Mouse (Mus musculus): ENCODE data around the gene Arl1. TPM values are rescaled to one million over a fixed set of nuclear protein-coding genes. Genes with fewer than 3 reads are reported as not detected.
"Not testable (repeated sequence)": the region's sequence is repeated elsewhere in the genome, so short reads cannot be mapped to it uniquely, and the experiment has no call there.

The Arl1 gene
- polyA plus RNA-seq, 1 experiment from 2014 or later: 144 TPM

- H3K36me3 ChIP-seq: peaks cover 65% of the 10 kb centered on the region
- ATAC-seq (ENCODE audit: low FRiP score): no peak
- H3K9me3 ChIP-seq (replicated peaks): no peaks in the 10 kb centered on the region
- 97% methylated on average over 7 of the region's 7 CpGs for WGBS
- H3K4me3 ChIP-seq: no peak overlapping the region
- H3K4me2 ChIP-seq (replicated peaks): no peak overlapping the region
- no peaks in the 10 kb centered on the region for H3K27me3 ChIP-seq
- H3K27ac ChIP-seq: no peak overlapping the region
- no peak overlapping the region for H3K9ac ChIP-seq
- no peaks in the 10 kb centered on the region for H3K4me1 ChIP-seq
Observed at GRCm38 (mm10) chr10:88769676-88770075, 39.0 kb downstream of the Arl1 start.

- H3K9ac ChIP-seq; H3K9me3 ChIP-seq (replicated peaks); H3K4me3 ChIP-seq; ATAC-seq (ENCODE audit: low FRiP score); H3K4me1 ChIP-seq; H3K27me3 ChIP-seq; H3K4me2 ChIP-seq (replicated peaks); H3K27ac ChIP-seq: not testable (repeated sequence)
- WGBS: 88% methylated on average over 5 of the region's 5 CpGs
- H3K36me3 ChIP-seq: peaks cover 52% of the 10 kb centered on the region
Observed at GRCm38 (mm10) chr10:88772965-88773364, 42.3 kb downstream of the Arl1 start.

GRCm38 (mm10) chr10:88776206-88776605 lies 45.5 kb downstream of the Arl1 start:
- Histone ChIP-seq H3K4me2 (replicated peaks) (no peak overlapping the region), H3K27ac (no peak overlapping the region), H3K27me3 (no peaks in the 10 kb centered on the region), H3K9me3 (replicated peaks) (no peaks in the 10 kb centered on the region), H3K9ac (no peak overlapping the region), H3K4me3 (no peak overlapping the region), H3K4me1 (no peaks in the 10 kb centered on the region), H3K36me3 (peaks cover 34% of the 10 kb centered on the region)
- ATAC-seq (ENCODE audit: low FRiP score): no peak
- 93% methylated on average over 6 of the region's 6 CpGs for WGBS

GRCm38 (mm10) chr10:88780716-88781115 lies 50.1 kb downstream of the Arl1 start:
- Histone ChIP-seq H3K4me2 (replicated peaks) (no peak overlapping the region), H3K9ac (no peak overlapping the region), H3K36me3 (peaks cover 35% of the 10 kb centered on the region), H3K4me1 (no peaks in the 10 kb centered on the region), H3K9me3 (replicated peaks) (no peaks in the 10 kb centered on the region), H3K4me3 (no peak overlapping the region), H3K27ac (no peak overlapping the region), H3K27me3 (no peaks in the 10 kb centered on the region)
- 90% methylated on average over 4 of the region's 4 CpGs for WGBS
- ATAC-seq (ENCODE audit: low FRiP score): no peak

GRCm38 (mm10) chr10:88783135-88783534 lies 52.5 kb downstream of the Arl1 start:
- not testable (repeated sequence) for H3K27me3 ChIP-seq; H3K4me2 ChIP-seq (replicated peaks); H3K9ac ChIP-seq; H3K27ac ChIP-seq; ATAC-seq (ENCODE audit: low FRiP score); H3K4me1 ChIP-seq; H3K9me3 ChIP-seq (replicated peaks); H3K4me3 ChIP-seq
- WGBS: 85% methylated on average over 2 of the region's 2 CpGs
- peaks cover 36% of the 10 kb centered on the region for H3K36me3 ChIP-seq

GRCm38 (mm10) chr10:88783941-88784340 lies 53.3 kb downstream of the Arl1 start:
- 94% methylated on average over 5 of the region's 5 CpGs for WGBS

GRCm38 (mm10) chr10:88784513-88784931 lies 53.9 kb downstream of the Arl1 start:
- H3K4me3 ChIP-seq: no peak overlapping the region
- H3K27me3 ChIP-seq: no peaks in the 10 kb centered on the region
- H3K4me2 ChIP-seq (replicated peaks): no peak overlapping the region
- no peaks in the 10 kb centered on the region for H3K9me3 ChIP-seq (replicated peaks)
- H3K4me1 ChIP-seq: no peaks in the 10 kb centered on the region
- 76% methylated on average over 5 of the region's 5 CpGs for WGBS
- no peak overlapping the region for H3K9ac ChIP-seq
- H3K36me3 ChIP-seq: peaks cover 35% of the 10 kb centered on the region
- no peak overlapping the region for H3K27ac ChIP-seq
- ATAC-seq (ENCODE audit: low FRiP score): no peak

More at GRCm38 (mm10) chr10:88783941-88784340, 53.3 kb downstream of the Arl1 start:
- no peak overlapping the region for H3K9ac ChIP-seq
- no peaks in the 10 kb centered on the region for H3K9me3 ChIP-seq (replicated peaks)
- no peaks in the 10 kb centered on the region for H3K4me1 ChIP-seq
- no peak overlapping the region for H3K4me3 ChIP-seq
- no peak for ATAC-seq (ENCODE audit: low FRiP score)
- peaks cover 35% of the 10 kb centered on the region for H3K36me3 ChIP-seq
- H3K27ac ChIP-seq: no peak overlapping the region
- H3K27me3 ChIP-seq: no peaks in the 10 kb centered on the region
- no peak overlapping the region for H3K4me2 ChIP-seq (replicated peaks)

- H3K4me2 ChIP-seq (replicated peaks): no peak overlapping the region
- no peak for ATAC-seq (ENCODE audit: low FRiP score)
- no peaks in the 10 kb centered on the region for H3K9me3 ChIP-seq (replicated peaks)
- H3K4me1 ChIP-seq: no peaks in the 10 kb centered on the region
- H3K36me3 ChIP-seq: peaks cover 72% of the 10 kb centered on the region
- H3K9ac ChIP-seq: no peak overlapping the region
- H3K27ac ChIP-seq: no peak overlapping the region
- no peak overlapping the region for H3K4me3 ChIP-seq
- no peaks in the 10 kb centered on the region for H3K27me3 ChIP-seq
Observed at GRCm38 (mm10) chr10:88793671-88794070, 63.0 kb downstream of the Arl1 start.

Other genes with a start within 250 kb of the Arl1 start
- gene Chpt1, start 226.8 kb upstream of the Arl1 start, polyA plus RNA-seq (2016; fragmentation: Nextera tagmentation; extraction: Ambion mirVana): 23.7 and 25.0 TPM in 2 replicates
- gene Mybpc1, start 125.7 kb upstream of the Arl1 start, polyA plus RNA-seq (2016; fragmentation: Nextera tagmentation; extraction: Ambion mirVana): 12.1 and 16.9 TPM in 2 replicates
- not detected in 2 replicates for gene Spic, start 45.8 kb upstream of the Arl1 start, polyA plus RNA-seq (2016; fragmentation: Nextera tagmentation; extraction: Ambion mirVana)
- 15.8 and 20.0 TPM in 2 replicates for gene Utp20, start 95.9 kb downstream of the Arl1 start, polyA plus RNA-seq (2016; fragmentation: Nextera tagmentation; extraction: Ambion mirVana)
- gene Slc5a8, start 155.1 kb downstream of the Arl1 start, polyA plus RNA-seq (2016; fragmentation: Nextera tagmentation; extraction: Ambion mirVana): 0.04 TPM in 2 replicates